Mouse (Mus musculus) liver, embryonic 13.5 days (tissue): ENCODE measurements around the gene Poldip2. TPM values are rescaled to one million over a fixed set of nuclear protein-coding genes. Genes with fewer than 3 reads are reported as not detected.
A peak's percentile ranks its signal among the peaks of the same experiment; 100 is the strongest.
"Not testable (repeated sequence)": the region's sequence is repeated elsewhere in the genome, so short reads cannot be mapped to it uniquely, and the experiment has no call there.

ENCODE experiments used
- ATAC-seq: fragments of 200-750 bp; cut with Nextera tagmentation; 2 replicates; pipeline ENCODE4 v1.8.0; 2017; ENCODE audit warnings: low read depth, mild to moderate bottlenecking, moderate number of reproducible peaks, moderate library complexity
- DNase-seq: peaks from one replicate; pipeline ENCODE4 v3.0.0; 2022
- H3K27ac ChIP-seq: fragments of 300-500 bp; sonication (generic); 2 replicates; pipeline ENCODE4 v1.5.1; 2015; ENCODE audit warnings: moderate library complexity, mild to moderate bottlenecking, inconsistent platforms
- H3K27me3 ChIP-seq: fragments of 300-500 bp; sonication (generic); 2 replicates; pipeline ENCODE4 v1.6.1; 2015; ENCODE audit warnings: mild to moderate bottlenecking, inconsistent platforms
- H3K36me3 ChIP-seq: fragments of 300-500 bp; sonication (generic); 2 replicates; pipeline ENCODE4 v1.6.1; 2015; ENCODE audit warnings: mild to moderate bottlenecking, inconsistent platforms
- H3K4me1 ChIP-seq: fragments of 300-500 bp; sonication (generic); replicated peaks from 2 replicates; pipeline ENCODE4 v1.6.1; 2015; ENCODE audit warnings: inconsistent platforms
- H3K4me2 ChIP-seq: fragments of 300-500 bp; sonication (generic); 2 replicates; pipeline ENCODE4 v1.6.1; 2015; ENCODE audit warnings: inconsistent platforms, mild to moderate bottlenecking, moderate library complexity
- H3K4me3 ChIP-seq: fragments of 300-500 bp; sonication (generic); replicated peaks from 2 replicates; pipeline ENCODE4 v1.5.1; 2015; ENCODE audit warnings: mild to moderate bottlenecking, inconsistent platforms
- H3K9ac ChIP-seq: fragments of 300-500 bp; sonication (generic); 2 replicates; pipeline ENCODE4 v1.6.1; 2015; ENCODE audit warnings: mild to moderate bottlenecking, inconsistent platforms
- H3K9me3 ChIP-seq: fragments of 300-500 bp; sonication (generic); replicated peaks from 2 replicates; pipeline ENCODE4 v1.6.1; 2016; ENCODE audit warnings: inconsistent platforms
- WGBS: fragments of 180-500 bp; shearing (Covaris S2); methylation state at CpG from one replicate; pipeline ENCODE4 v1.1.7; 2015; ENCODE audit not compliant: insufficient replicate concordance; 5-methylcytosine and 5-hydroxymethylcytosine counted together
- polyA plus RNA-seq: library from polyadenylated mRNA; unstranded; fragments of >200 nt; fragmentation: Nextera tagmentation; extraction: Ambion mirVana; gene quantifications from 2 replicates; pipeline ENCODE4 v1.2.1, GENCODE M21; 2015

Poldip2 gene
- polyA plus RNA-seq, 1 experiment from 2014 or later: 78.1 TPM

GRCm38 (mm10) chr11:78528714-78529113 is 16.7 kb downstream of the Poldip2 start:
- Histone ChIP-seq H3K4me3 (no peak overlapping the region), H3K9me3 (no peaks in the 10 kb centered on the region), H3K36me3 (peaks cover 48% of the 10 kb centered on the region), H3K27ac (no peak overlapping the region), H3K4me2 (no peak overlapping the region), H3K27me3 (no peaks in the 10 kb centered on the region), H3K9ac (no peak overlapping the region), H3K4me1 (no peaks in the 10 kb centered on the region; the same call in 1 of the 2 replicates)
- 77% methylated on average over 9 of the region's 9 CpGs for WGBS
- DNase-seq: no peak
- no peak for ATAC-seq

GRCm38 (mm10) chr11:78530001-78530400 is 18.0 kb downstream of the Poldip2 start:
- Histone ChIP-seq H3K4me1 (peaks cover 10% of the 10 kb centered on the region), H3K9me3 (no peaks in the 10 kb centered on the region), H3K27me3 (no peaks in the 10 kb centered on the region), H3K9ac (no peak overlapping the region), H3K27ac (no peak overlapping the region), H3K4me3 (no peak overlapping the region), H3K4me2 (no peak overlapping the region), H3K36me3 (peaks cover 35% of the 10 kb centered on the region)
- 74% methylated on average over 12 of the region's 12 CpGs for WGBS
- DNase-seq (no peak), ATAC-seq (no peak)

GRCm38 (mm10) chr11:78531046-78531445 is 19.1 kb downstream of the Poldip2 start:
- Histone ChIP-seq H3K4me3 (no peak overlapping the region), H3K36me3 (peaks cover 30% of the 10 kb centered on the region), H3K27me3 (no peaks in the 10 kb centered on the region), H3K4me2 (no peak overlapping the region), H3K27ac (peak overlapping the region; percentile 24; the same call in 1 of the 2 replicates), H3K9ac (no peak overlapping the region), H3K4me1 (peaks cover 16% of the 10 kb centered on the region), H3K9me3 (no peaks in the 10 kb centered on the region)
- ATAC-seq: no peak
- WGBS: 52% methylated on average over 6 of the region's 6 CpGs
- no peak for DNase-seq

- not testable (repeated sequence) for DNase-seq, ATAC-seq, H3K27me3 ChIP-seq, H3K27ac ChIP-seq, H3K9me3 ChIP-seq, H3K4me3 ChIP-seq, H3K9ac ChIP-seq, H3K4me2 ChIP-seq
- H3K36me3 ChIP-seq: peaks cover 26% of the 10 kb centered on the region
- H3K4me1 ChIP-seq: peaks cover 16% of the 10 kb centered on the region
- 75% methylated on average over 10 of the region's 10 CpGs for WGBS
Observed at GRCm38 (mm10) chr11:78531515-78531914, 19.5 kb downstream of the Poldip2 start.

DNA sequence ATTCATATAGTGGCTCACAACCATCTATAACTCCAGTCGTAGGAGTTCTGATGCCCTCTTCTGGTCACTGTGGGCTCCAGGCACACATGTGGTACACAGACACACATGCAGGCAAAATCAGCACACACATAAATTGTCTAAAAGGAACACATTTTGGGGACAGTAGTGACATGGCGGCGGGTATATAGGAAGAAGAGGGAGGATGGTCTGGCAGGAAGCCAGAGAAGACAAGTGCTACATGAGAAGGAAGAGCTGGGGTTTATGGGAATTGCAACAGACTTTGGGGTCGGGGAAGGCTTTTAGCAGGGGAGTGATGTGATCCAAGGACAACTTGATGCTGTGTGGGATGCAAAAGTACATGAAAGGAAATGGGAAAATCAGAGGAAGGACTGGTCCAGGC is 22.5 kb downstream of the Poldip2 start:
- peak overlapping the region; percentile 85; the same call in 1 of the 2 replicates for H3K4me3 ChIP-seq
- peaks cover 4% of the 10 kb centered on the region for H3K36me3 ChIP-seq
- H3K27ac ChIP-seq: no peak overlapping the region
- H3K9ac ChIP-seq: peak overlapping the region; percentile 73; the same call in 1 of the 2 replicates
- no peaks in the 10 kb centered on the region for H3K9me3 ChIP-seq
- no peaks in the 10 kb centered on the region for H3K27me3 ChIP-seq
- peak overlapping the region; percentile 94 for H3K4me2 ChIP-seq
- DNase-seq (no peak), ATAC-seq (no peak)
- peaks cover 39% of the 10 kb centered on the region for H3K4me1 ChIP-seq
- 69% methylated on average over 4 of the region's 4 CpGs for WGBS

DNA sequence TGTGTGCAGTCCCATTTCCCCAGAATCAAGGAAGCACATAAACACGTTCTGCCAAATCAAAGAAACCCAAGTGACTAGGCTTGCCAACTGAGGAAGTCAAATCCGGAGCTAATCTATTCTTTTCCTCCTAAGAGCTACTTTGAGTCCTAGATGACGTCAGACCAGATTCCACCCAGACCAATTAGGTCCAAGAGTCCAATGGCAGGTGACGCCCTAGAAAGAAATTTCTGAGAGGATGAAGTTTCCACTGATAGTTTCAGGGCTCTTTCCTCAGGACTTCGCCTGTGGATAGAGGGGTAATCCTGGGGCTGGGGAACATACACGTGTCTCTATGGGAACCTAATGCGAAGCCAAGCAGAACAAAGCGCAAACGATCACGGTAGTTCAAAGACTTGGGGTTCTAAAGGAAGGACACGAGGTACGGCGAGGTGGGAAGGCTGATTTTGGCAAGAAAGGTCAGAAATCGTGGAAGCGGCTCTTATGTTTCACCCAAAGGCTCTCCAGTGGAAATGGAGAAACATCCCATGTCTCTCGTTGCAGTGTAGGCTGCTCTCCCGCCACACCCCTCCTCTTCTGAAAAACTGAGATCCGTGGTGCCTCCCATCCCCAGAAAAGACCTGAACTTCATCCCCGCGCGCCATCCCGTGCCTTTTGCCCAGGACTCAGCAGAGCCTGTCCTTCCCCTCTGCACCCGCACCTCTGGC is 23.5 kb downstream of the Poldip2 start:
- H3K27ac ChIP-seq: peak overlapping the region; percentile 84
- H3K4me1 ChIP-seq: peaks cover 42% of the 10 kb centered on the region
- DNase-seq (no peak), ATAC-seq (no peak)
- WGBS: under 1% methylated on average over 23 of the region's 23 CpGs
- H3K4me2 ChIP-seq: peak overlapping the region; percentile 94
- peak overlapping the region; percentile 85 for H3K4me3 ChIP-seq
- peak overlapping the region; percentile 73 for H3K9ac ChIP-seq
- H3K9me3 ChIP-seq: no peaks in the 10 kb centered on the region
- H3K27me3 ChIP-seq: no peaks in the 10 kb centered on the region
- peaks cover 15% of the 10 kb centered on the region for H3K36me3 ChIP-seq

DNA sequence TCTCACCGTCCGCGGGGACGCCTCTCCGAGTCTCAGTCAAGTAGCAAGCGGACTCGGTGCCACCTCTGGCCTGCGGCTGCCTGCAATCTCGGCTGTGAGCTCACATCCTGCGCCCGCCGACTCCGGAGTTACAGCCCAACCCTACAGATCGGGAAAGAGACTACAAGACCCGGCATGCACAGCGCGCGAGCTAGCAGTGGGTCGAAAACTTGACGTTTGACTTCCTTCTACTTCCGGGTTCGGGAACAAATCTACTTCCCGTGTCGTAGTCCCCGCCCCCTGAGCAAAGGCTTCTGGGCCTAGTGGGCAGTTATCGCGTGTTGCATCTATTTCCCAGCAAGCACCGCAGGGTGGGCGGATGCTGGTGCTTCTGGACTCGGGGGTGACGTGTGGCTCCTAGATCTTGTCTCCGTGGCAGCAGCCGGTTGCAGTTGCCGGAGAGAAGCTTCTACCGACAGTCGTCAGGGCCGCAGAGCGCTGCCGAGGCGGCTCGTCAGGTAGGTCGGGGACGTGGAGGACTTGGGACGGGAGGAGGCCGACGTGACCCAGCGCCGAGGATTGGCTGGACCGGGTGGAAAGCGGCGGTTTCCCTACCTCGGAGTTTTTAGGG is 24.2 kb downstream of the Poldip2 start, which contains the start of the genes Tnfaip1 and Ift20:
Gene Tnfaip1, minus strand, starts transcription at position 253 of the 610 bp plus-strand sequence.
Gene Ift20, plus strand, starts transcription at position 282 of the 610 bp plus-strand sequence.
- H3K4me1 ChIP-seq: peaks cover 43% of the 10 kb centered on the region
- peak within 1 kb of the TSS; percentile 90 for H3K27ac ChIP-seq
- peak within 1 kb of the TSS; percentile 94 for H3K4me2 ChIP-seq
- peaks cover 21% of the 10 kb centered on the region for H3K36me3 ChIP-seq
- H3K27me3 ChIP-seq: no peaks in the 10 kb centered on the region
- peak; percentile 96 for ATAC-seq
- peak within 1 kb of the TSS; percentile 85 for H3K4me3 ChIP-seq
- H3K9me3 ChIP-seq: no peaks in the 10 kb centered on the region
- H3K9ac ChIP-seq: peak within 1 kb of the TSS; percentile 94
- under 1% methylated on average over 52 of the region's 52 CpGs for WGBS
- DNase-seq: peak; percentile 99

- peak overlapping the region; percentile 90 for H3K27ac ChIP-seq
- peak overlapping the region; percentile 85 for H3K4me3 ChIP-seq
- peaks cover 43% of the 10 kb centered on the region for H3K4me1 ChIP-seq
- no peak; the same call in 1 of the 2 replicates for ATAC-seq
- H3K27me3 ChIP-seq: no peaks in the 10 kb centered on the region
- peak overlapping the region; percentile 94 for H3K9ac ChIP-seq
- under 1% methylated on average over 14 of the region's 14 CpGs for WGBS
- no peak for DNase-seq
- H3K4me2 ChIP-seq: peak overlapping the region; percentile 94
- peaks cover 25% of the 10 kb centered on the region for H3K36me3 ChIP-seq
- no peaks in the 10 kb centered on the region for H3K9me3 ChIP-seq
Observed at GRCm38 (mm10) chr11:78536690-78537084, 24.7 kb downstream of the Poldip2 start.

- no peak overlapping the region for H3K4me3 ChIP-seq
- 76% methylated on average over 3 of the region's 3 CpGs for WGBS
- no peak overlapping the region for H3K4me2 ChIP-seq
- DNase-seq: no peak
- H3K9ac ChIP-seq: no peak overlapping the region
- peak overlapping the region; percentile 27; the same call in 1 of the 2 replicates for H3K27ac ChIP-seq
- peaks cover 55% of the 10 kb centered on the region for H3K36me3 ChIP-seq
- no peak for ATAC-seq
- no peaks in the 10 kb centered on the region for H3K27me3 ChIP-seq
- H3K9me3 ChIP-seq: no peaks in the 10 kb centered on the region
- H3K4me1 ChIP-seq: peaks cover 40% of the 10 kb centered on the region
Observed at GRCm38 (mm10) chr11:78540358-78540757, 28.4 kb downstream of the Poldip2 start.

DNA sequence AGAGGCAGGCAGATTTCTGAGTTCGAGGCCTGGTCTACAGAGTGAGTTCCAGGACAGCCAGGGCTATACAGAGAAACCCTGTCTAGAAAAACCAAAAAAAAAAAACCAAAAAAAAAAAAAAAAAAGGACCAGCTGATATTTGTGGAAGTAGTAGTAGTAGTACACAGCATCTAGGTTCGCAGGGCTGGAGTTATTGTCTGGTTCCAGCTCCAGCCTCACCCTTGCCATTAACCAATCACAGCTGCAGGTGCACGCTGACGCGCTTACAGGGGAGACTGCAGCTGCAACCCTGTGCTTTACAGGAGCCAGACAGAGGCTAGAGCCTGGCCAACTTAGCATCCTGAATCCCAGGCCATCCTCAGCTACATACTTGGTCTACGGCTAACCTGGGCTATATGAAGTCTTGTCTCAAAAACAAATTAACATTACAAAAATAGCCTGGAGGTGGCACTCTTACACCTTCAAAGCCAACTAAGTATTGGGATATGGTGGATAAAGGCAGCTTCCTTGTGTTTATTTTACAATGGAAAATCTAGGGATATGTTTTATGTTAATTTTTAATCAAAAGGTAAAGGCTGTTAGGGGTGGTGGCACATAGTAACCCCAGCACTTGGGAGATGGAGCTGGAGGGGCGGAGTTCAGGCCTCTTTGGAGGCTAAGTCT is 32.6 kb downstream of the Poldip2 start:
- WGBS: 85% methylated on average over 7 of the region's 7 CpGs
- Histone ChIP-seq H3K27me3 (no peaks in the 10 kb centered on the region), H3K9me3 (no peaks in the 10 kb centered on the region), H3K4me2 (no peak overlapping the region), H3K36me3 (peaks cover 53% of the 10 kb centered on the region), H3K9ac (no peak overlapping the region), H3K4me1 (peaks cover 49% of the 10 kb centered on the region), H3K4me3 (no peak overlapping the region), H3K27ac (no peak overlapping the region)
- ATAC-seq (no peak), DNase-seq (no peak)

DNA sequence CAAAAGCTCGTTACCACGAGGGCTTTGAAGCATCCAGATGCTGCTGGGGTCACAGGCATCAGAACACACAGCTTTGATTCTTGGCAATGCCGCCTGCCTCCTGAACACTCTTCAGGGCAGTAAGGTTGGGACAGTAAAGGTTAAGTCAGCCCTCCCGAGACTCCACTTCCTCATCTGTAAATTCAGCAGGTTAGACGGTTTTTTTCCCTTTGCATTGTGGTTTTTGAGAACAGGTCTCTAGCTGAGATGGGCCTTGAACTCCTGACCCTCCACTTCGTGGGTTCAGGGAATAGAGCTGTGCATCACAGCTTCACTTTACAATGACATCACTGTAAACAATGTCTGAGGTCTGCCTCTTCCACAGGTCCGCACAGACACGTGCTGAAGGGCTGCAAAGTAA is 33.2 kb downstream of the Poldip2 start:
- Histone ChIP-seq H3K36me3 (peaks cover 47% of the 10 kb centered on the region), H3K4me1 (peaks cover 55% of the 10 kb centered on the region), H3K4me3 (no peak overlapping the region), H3K4me2 (no peak overlapping the region), H3K9me3 (no peaks in the 10 kb centered on the region), H3K27me3 (no peaks in the 10 kb centered on the region), H3K27ac (no peak overlapping the region), H3K9ac (no peak overlapping the region)
- 35% methylated on average over 8 of the region's 8 CpGs for WGBS
- DNase-seq (no peak), ATAC-seq (no peak)
